17 mouse cellular contexts compared by ENCODE assay signal in genomic region chr14:25802511-25802910, GRCm38 (mm10). TPM values are rescaled to one million over a fixed set of nuclear protein-coding genes. Genes with fewer than 3 reads are reported as not detected.
DNase-seq lines count a peak whose midpoint lies in the region; ATAC-seq and TF ChIP-seq lines count a peak whose summit lies in the region.
"Had no signal": no experiment of that assay in that cellular context is flagged by ENCODE, and none has a peak within 500 bp of the region (broad histone marks: within the 10 kb centered on the region; RNA-seq: fewer than 3 reads in every experiment).

No protein-coding gene starts in this region.

- no peak overlapping the region for H3K9ac ChIP-seq in kidney, postnatal 0 days (ENCODE audit: low read depth, low read length)
- no peak overlapping the region for H3K9ac ChIP-seq in midbrain, embryonic 14.5 days (replicated peaks; ENCODE audit: low read length)
- H3K9ac ChIP-seq: forebrain, embryonic 15.5 days; midbrain, embryonic 12.5 days; stomach, embryonic 15.5 days had no signal

- H3K4me2 ChIP-seq in kidney, postnatal 0 days (ENCODE audit: low read length) = no peak overlapping the region
- H3K4me2 ChIP-seq in midbrain, embryonic 14.5 days (ENCODE audit: low read length) = no peak overlapping the region
- H3K4me2 ChIP-seq: forebrain, embryonic 15.5 days; liver, embryonic 11.5 days; midbrain, embryonic 12.5 days; stomach, embryonic 15.5 days had no signal

- H3K27ac ChIP-seq in kidney, postnatal 0 days = 0 out of 2 replicates have a peak overlapping the region, but pooled peaks have one; percentile 3
- no peak overlapping the region for H3K27ac ChIP-seq in midbrain, embryonic 10.5 days (replicated peaks)
- no peak overlapping the region for H3K27ac ChIP-seq in midbrain, embryonic 14.5 days (replicated peaks; ENCODE audit: low read depth, low read length)
- H3K27ac ChIP-seq: forebrain, embryonic 15.5 days; midbrain, embryonic 12.5 days; stomach, embryonic 15.5 days had no signal

- no peak for TF ChIP-seq CTCF in kidney, postnatal 0 days (IDR thresholded peaks at IDR 0.05; ENCODE audit: low read depth)

- H3K4me1 ChIP-seq in kidney, postnatal 0 days (replicated peaks; ENCODE audit: insufficient read depth, low read length) = peaks cover 5% of the 10 kb centered on the region
- H3K4me1 ChIP-seq in midbrain, embryonic 10.5 days = peaks cover 8% of the 10 kb centered on the region
- no peaks in the 10 kb centered on the region for H3K4me1 ChIP-seq in midbrain, embryonic 14.5 days (ENCODE audit: control insufficient read depth, insufficient read depth, low read length)
- H3K4me1 ChIP-seq: midbrain, embryonic 12.5 days; stomach, embryonic 15.5 days had no signal

- DNase-seq in gastrocnemius, postnatal 25 days = peak; percentile 51
- no peak for DNase-seq in gastrocnemius, postnatal 10 days
- peak; percentile 68 for DNase-seq in kidney, postnatal 0 days (ENCODE audit: low spot score)
- no peak for DNase-seq in kidney, adult 18-20 months
- DNase-seq in midbrain, embryonic 10.5 days (ENCODE audit: low spot score) = peak; percentile 8
- no peak for DNase-seq in midbrain, embryonic 14.5 days
- no peak for DNase-seq in MN1 (ENCODE audit: low spot score)
- no peak for DNase-seq in adrenal gland, postnatal 4 days (ENCODE audit: low spot score in 2 of 2)
- DNase-seq: cerebellum, postnatal 14 days; thymus, postnatal 25 days had no signal

- H3K27me3 ChIP-seq in kidney, postnatal 0 days (ENCODE audit: insufficient read depth, low read length) = no peaks in the 10 kb centered on the region
- peaks cover 12% of the 10 kb centered on the region for H3K27me3 ChIP-seq in midbrain, embryonic 10.5 days (ENCODE audit: low read depth, poor library complexity, severe bottlenecking)
- H3K27me3 ChIP-seq in midbrain, embryonic 14.5 days (ENCODE audit: control insufficient read depth, insufficient read depth, low read length) = no peaks in the 10 kb centered on the region
- H3K27me3 ChIP-seq: forebrain, embryonic 15.5 days; stomach, embryonic 15.5 days had no signal

- no peak for ATAC-seq in kidney, postnatal 0 days (replicated peaks; ENCODE audit: low FRiP score, low read depth)
- no peak for ATAC-seq in midbrain, embryonic 14.5 days (ENCODE audit: low FRiP score, low TSS enrichment)
- ATAC-seq: forebrain, embryonic 15.5 days; inflammation-experienced regulatory T-cells, adult 6 months had no signal

- H3K9me3 ChIP-seq in kidney, postnatal 0 days (replicated peaks; ENCODE audit: low read length) = no peaks in the 10 kb centered on the region
- H3K9me3 ChIP-seq in midbrain, embryonic 10.5 days (replicated peaks) = no peaks in the 10 kb centered on the region
- no peaks in the 10 kb centered on the region for H3K9me3 ChIP-seq in midbrain, embryonic 14.5 days (ENCODE audit: control insufficient read depth, low read length)
- H3K9me3 ChIP-seq: forebrain, embryonic 15.5 days; midbrain, embryonic 12.5 days; stomach, embryonic 15.5 days had no signal

- no peak overlapping the region for H3K4me3 ChIP-seq in kidney, postnatal 0 days (replicated peaks; ENCODE audit: low read depth, low read length)
- no peak overlapping the region for H3K4me3 ChIP-seq in midbrain, embryonic 10.5 days
- H3K4me3 ChIP-seq in midbrain, embryonic 14.5 days (replicated peaks; ENCODE audit: low read depth, low read length) = no peak overlapping the region
- H3K4me3 ChIP-seq: erythroblast, embryonic 14.5 days; forebrain, embryonic 15.5 days; midbrain, embryonic 12.5 days; myocyte; stomach, embryonic 15.5 days had no signal

- H3K36me3 ChIP-seq in kidney, postnatal 0 days (ENCODE audit: insufficient read depth, low read length) = no peaks in the 10 kb centered on the region
- H3K36me3 ChIP-seq in midbrain, embryonic 10.5 days = no peaks in the 10 kb centered on the region
- H3K36me3 ChIP-seq in midbrain, embryonic 14.5 days (ENCODE audit: control insufficient read depth, insufficient read depth, low read length) = no peaks in the 10 kb centered on the region
- H3K36me3 ChIP-seq: forebrain, embryonic 15.5 days; midbrain, embryonic 12.5 days; stomach, embryonic 15.5 days had no signal

RNA-seq across cellular contexts. Expression of gene Zcchc24, which starts 33.7 kb away (rescaled TPM):
- total RNA-seq in gastrocnemius, postnatal 25 days (2021) = 10 to 100 TPM; 41.5 to 45.0 TPM
- total RNA-seq in gastrocnemius, postnatal 10 days (2021) = 10 to 100 TPM; 65.9 to 66.6 TPM
- 15.7 and 15.9 TPM in 2 replicates for polyA plus RNA-seq in kidney, postnatal 0 days (2015; fragmentation: Nextera tagmentation; extraction: Ambion mirVana)
- polyA plus RNA-seq in midbrain, embryonic 10.5 days (2016; fragmentation: Nextera tagmentation; extraction: Ambion mirVana) = 6.4 and 9.9 TPM in 2 replicates
- 8.1 and 13.6 TPM in 2 replicates for polyA plus RNA-seq in midbrain, embryonic 14.5 days (2014; fragmentation: Nextera tagmentation; extraction: Ambion mirVana)
- total RNA-seq in adrenal gland, postnatal 4 days (2021) = 10 to 100 TPM; 30.2 to 34.7 TPM

RNA-seq across cellular contexts. Expression of gene Anxa11, which starts 39.4 kb away (rescaled TPM):
- total RNA-seq in gastrocnemius, postnatal 25 days (2021) = 10 to 100 TPM; 79.2 to 96.7 TPM
- total RNA-seq in gastrocnemius, postnatal 10 days (2021) = 10 to 100 TPM; 95.6 to 97.7 TPM
- 83.7 and 95.6 TPM in 2 replicates for polyA plus RNA-seq in kidney, postnatal 0 days (2015; fragmentation: Nextera tagmentation; extraction: Ambion mirVana)
- 3.3 and 3.9 TPM in 2 replicates for polyA plus RNA-seq in midbrain, embryonic 10.5 days (2016; fragmentation: Nextera tagmentation; extraction: Ambion mirVana)
- 0.42 and 2.4 TPM in 2 replicates for polyA plus RNA-seq in midbrain, embryonic 14.5 days (2014; fragmentation: Nextera tagmentation; extraction: Ambion mirVana)
- 10 to 100 TPM; 54.9 to 58.8 TPM for total RNA-seq in adrenal gland, postnatal 4 days (2021)

Comparison
In these comparisons a context has a peak if more than half of its experiments do, and no peak if none do; other contexts are left out.
1. DNase-seq: peak in gastrocnemius, postnatal 25 days (single experiment), kidney, postnatal 0 days (single experiment) and midbrain, embryonic 10.5 days (single experiment); none in gastrocnemius, postnatal 10 days (single experiment), kidney, adult 18-20 months (single experiment), midbrain, embryonic 14.5 days (single experiment), MN1 (single experiment) and adrenal gland, postnatal 4 days (0 of 2).